Mouse (Mus musculus) myocyte (in vitro differentiated cells): ENCODE measurements around the gene Chd2.

Experiments used
- CEBPB ChIP-seq: IDR thresholded peaks from 2 replicates; pipeline ENCODE4 v1.6.1; 2011; ENCODE audit warnings: mild to moderate bottlenecking, moderate library complexity; ENCODE audit not compliant: poor library complexity, insufficient read depth, severe bottlenecking
- MYOG ChIP-seq, 3 experiments: IDR thresholded peaks; one replicate each; pipeline ENCODE4 v1.6.1; 2011; ENCODE audit warnings: control low read depth in 2 of 3, low read depth in 2 of 3, mild to moderate bottlenecking in 2 of 3; ENCODE audit not compliant: insufficient read length in 2 of 3, control insufficient read depth in 1 of 3, insufficient read depth in 1 of 3
- POLR2A ChIP-seq: IDR thresholded peaks from one replicate; pipeline ENCODE4 v1.6.1; 2011; ENCODE audit warnings: low read depth, mild to moderate bottlenecking, control low read depth, moderate library complexity; ENCODE audit not compliant: insufficient read length
- POLR2AphosphoS2 ChIP-seq: IDR thresholded peaks from one replicate; pipeline ENCODE4 v1.6.1; 2011; ENCODE audit warnings: low read depth, control low read depth; ENCODE audit not compliant: insufficient read length

- TF ChIP-seq CEBPB (no peak), POLR2A (no peak), MYOG (IDR thresholded peaks at IDR 0.05; ENCODE audit: control insufficient read depth in 1 of 3, insufficient read depth in 1 of 3, insufficient read length in 2 of 3, low read depth in 2 of 3) (no peak), POLR2AphosphoS2 (no peak)
Measured at GRCm38 (mm10) chr7:73584009-73584995, 42.7 kb upstream of the Chd2 start.
